Mouse (Mus musculus) limb, embryonic 14.5 days (tissue): ENCODE measurements around the gene Nek8. TPM values are rescaled to one million over a fixed set of nuclear protein-coding genes. Genes with fewer than 3 reads are reported as not detected.
A peak's percentile ranks its signal among the peaks of the same experiment; 100 is the strongest.

Experiments used
- ATAC-seq: fragments of 200-750 bp; cut with Nextera tagmentation; 2 replicates; pipeline ENCODE4 v1.8.0; 2017; ENCODE audit warnings: low read depth, moderate number of reproducible peaks, moderate TSS enrichment; ENCODE audit not compliant: low FRiP score
- DNase-seq: peaks from one replicate; pipeline ENCODE4 v3.0.0-alpha.2; 2015; ENCODE audit warnings: low spot score
- H3K27ac ChIP-seq: fragments of 300-500 bp; sonication (generic); replicated peaks from 2 replicates; pipeline ENCODE4 v1.5.1; 2014; ENCODE audit warnings: low read depth, mild to moderate bottlenecking, low read length, moderate library complexity, mixed read lengths
- H3K27me3 ChIP-seq: fragments of 300-500 bp; sonication (generic); 2 replicates; pipeline ENCODE4 v1.6.1; 2014; ENCODE audit warnings: low read length, mixed read lengths; ENCODE audit not compliant: control insufficient read depth, insufficient read depth
- H3K36me3 ChIP-seq: fragments of 300-500 bp; sonication (generic); 2 replicates; pipeline ENCODE4 v1.6.1; 2014; ENCODE audit warnings: mild to moderate bottlenecking, low read length, moderate library complexity, mixed read lengths; ENCODE audit not compliant: control insufficient read depth, insufficient read depth
- H3K4me1 ChIP-seq: fragments of 300-500 bp; sonication (generic); 2 replicates; pipeline ENCODE4 v1.6.1; 2014; ENCODE audit warnings: antibody characterized with exemption, low read length, mixed read lengths; ENCODE audit not compliant: control insufficient read depth, insufficient read depth
- H3K4me2 ChIP-seq: fragments of 300-500 bp; sonication (generic); replicated peaks from 2 replicates; pipeline ENCODE4 v1.6.1; 2014; ENCODE audit warnings: low read depth, mild to moderate bottlenecking, low read length, moderate library complexity; ENCODE audit not compliant: severe bottlenecking
- H3K4me3 ChIP-seq: fragments of 300-500 bp; sonication (generic); replicated peaks from 2 replicates; pipeline ENCODE4 v1.5.1; 2014; ENCODE audit warnings: low read length
- H3K9ac ChIP-seq: fragments of 300-500 bp; sonication (generic); 2 replicates; pipeline ENCODE4 v1.6.1; 2014; ENCODE audit warnings: mild to moderate bottlenecking, low read depth, low read length, moderate library complexity; ENCODE audit not compliant: severe bottlenecking
- H3K9me3 ChIP-seq: fragments of 300-500 bp; sonication (generic); 2 replicates; pipeline ENCODE4 v1.6.1; 2016; ENCODE audit warnings: low read length; ENCODE audit not compliant: control insufficient read depth
- POLR2A ChIP-seq: fragments of 200-500 bp; IDR thresholded peaks from 2 replicates; pipeline ENCODE4 v1.8.0; 2012; ENCODE audit warnings: inconsistent platforms, mild to moderate bottlenecking, moderate library complexity, borderline replicate concordance; ENCODE audit not compliant: insufficient read depth, insufficient read length; ENCODE audit errors: extremely low read depth
- WGBS: fragments of 180-500 bp; shearing (Covaris S2); extraction: QIAGEN DNeasy Blood & Tissue Kit; methylation state at CpG from one replicate; pipeline ENCODE4 v1.1.7; 2014; 5-methylcytosine and 5-hydroxymethylcytosine counted together
- polyA plus RNA-seq, 2 experiments: library from polyadenylated mRNA; depleted of rRNA in 1 of 2; stranded (reverse) in 1 of 2; unstranded in 1 of 2; fragments of >200 nt; fragmentation: Nextera tagmentation in 1 of 2; extraction: Ambion mirVana in 1 of 2; gene quantifications; 2 replicates each; pipeline versions ENCODE4 v1.2.1 to v1.2.3; 2012 to 2014

Nek8 gene
- 38.3 and 46.4 TPM in 2 replicates for polyA plus RNA-seq (2012; rRNA removed)
- polyA plus RNA-seq (2014; fragmentation: Nextera tagmentation; extraction: Ambion mirVana), result 11.9 and 17.2 TPM in 2 replicates

GRCm38 (mm10) chr11:78176402-78176862 is at the start of gene Nek8, which contains the start of gene Tlcd1:
TSS of gene Nek8 (minus strand) at chr11:78176675.
TSS of gene Tlcd1 (plus strand) at chr11:78176711.
- DNase-seq (peak; percentile 95), ATAC-seq (peak; percentile 77)
- no peaks in the 10 kb centered on the region for H3K27me3 ChIP-seq
- H3K36me3 ChIP-seq, result peaks cover 28% of the 10 kb centered on the region
- peak within 1 kb of the TSS; percentile 48; the same call in 1 of the 2 replicates for H3K27ac ChIP-seq
- H3K4me1 ChIP-seq, result peaks cover 27% of the 10 kb centered on the region
- no peak for TF ChIP-seq POLR2A
- under 1% methylated on average over 32 of the region's 32 CpGs for WGBS
- no peaks in the 10 kb centered on the region for H3K9me3 ChIP-seq
- H3K4me2 ChIP-seq, result peak within 1 kb of the TSS; percentile 97
- peak within 1 kb of the TSS; percentile 46 for H3K4me3 ChIP-seq
- peak within 1 kb of the TSS; percentile 40; the same call in 1 of the 2 replicates for H3K9ac ChIP-seq

- Histone ChIP-seq H3K4me3 (no peak overlapping the region), H3K4me2 (no peak overlapping the region), H3K36me3 (peaks cover 96% of the 10 kb centered on the region), H3K27me3 (no peaks in the 10 kb centered on the region), H3K27ac (no peak overlapping the region), H3K9ac (no peak overlapping the region), H3K4me1 (no peaks in the 10 kb centered on the region), H3K9me3 (no peaks in the 10 kb centered on the region)
- DNase-seq (no peak), ATAC-seq (no peak)
- no peak for TF ChIP-seq POLR2A
- WGBS, result 89% methylated on average over 4 of the region's 4 CpGs
Measured at GRCm38 (mm10) chr11:78223586-78223985, 47.1 kb upstream of the Nek8 start.

GRCm38 (mm10) chr11:78215709-78216317 is 39.3 kb upstream of the Nek8 start:
- Histone ChIP-seq H3K27ac (no peak overlapping the region), H3K36me3 (peaks cover 96% of the 10 kb centered on the region), H3K4me3 (no peak overlapping the region), H3K9me3 (no peaks in the 10 kb centered on the region), H3K4me1 (no peaks in the 10 kb centered on the region), H3K27me3 (no peaks in the 10 kb centered on the region), H3K4me2 (no peak overlapping the region), H3K9ac (no peak overlapping the region)
- ATAC-seq (no peak), DNase-seq (no peak)
- TF ChIP-seq POLR2A, result no peak
- 90% methylated on average over 11 of the region's 11 CpGs for WGBS

GRCm38 (mm10) chr11:78213086-78213817 is 36.8 kb upstream of the Nek8 start:
- Histone ChIP-seq H3K36me3 (peaks cover 97% of the 10 kb centered on the region), H3K27ac (no peak overlapping the region), H3K4me1 (no peaks in the 10 kb centered on the region), H3K4me2 (no peak overlapping the region), H3K27me3 (no peaks in the 10 kb centered on the region), H3K4me3 (no peak overlapping the region), H3K9ac (no peak overlapping the region), H3K9me3 (no peaks in the 10 kb centered on the region)
- no peak for ATAC-seq
- no peak for TF ChIP-seq POLR2A
- 97% methylated on average over 14 of the region's 14 CpGs for WGBS
- DNase-seq, result no peak

- no peak for TF ChIP-seq POLR2A
- no peak overlapping the region for H3K4me3 ChIP-seq
- no peak for ATAC-seq
- no peaks in the 10 kb centered on the region for H3K4me1 ChIP-seq
- no peak overlapping the region for H3K9ac ChIP-seq
- no peaks in the 10 kb centered on the region for H3K9me3 ChIP-seq
- H3K27ac ChIP-seq, result no peak overlapping the region
- no peak overlapping the region for H3K4me2 ChIP-seq
- H3K27me3 ChIP-seq, result no peaks in the 10 kb centered on the region
- H3K36me3 ChIP-seq, result peaks cover 99% of the 10 kb centered on the region
- DNase-seq, result no peak
- 86% methylated on average over 5 of the region's 5 CpGs for WGBS
Measured at GRCm38 (mm10) chr11:78211513-78211912, 35.0 kb upstream of the Nek8 start.
